ENCODE assay signal across 23 mouse cellular contexts in genomic region chr12:118694701-118695100, GRCm38 (mm10).
DNase-seq lines count a peak whose midpoint lies in the region; ATAC-seq and TF ChIP-seq lines count a peak whose summit lies in the region.
"Had no signal": no experiment of that assay in that cellular context is flagged by ENCODE, and none has a peak within 500 bp of the region (broad histone marks: within the 10 kb centered on the region; RNA-seq: fewer than 3 reads in every experiment).

No protein-coding gene starts in this region.

- no peaks in the 10 kb centered on the region for H3K4me1 ChIP-seq in heart, embryonic 11.5 days (ENCODE audit: control insufficient read depth, insufficient read depth, low read length)
- no peaks in the 10 kb centered on the region for H3K4me1 ChIP-seq in heart, adult 2 months (ENCODE audit: control insufficient read depth, insufficient read depth, low read length)
- H3K4me1 ChIP-seq in kidney, adult 2 months (ENCODE audit: control insufficient read depth, insufficient read depth, low read length): no peaks in the 10 kb centered on the region
- H3K4me1 ChIP-seq in kidney, embryonic 16.5 days (ENCODE audit: insufficient read depth, low read length): no peaks in the 10 kb centered on the region
- H3K4me1 ChIP-seq in CH12.LX (ENCODE audit: control insufficient read depth in 1 of 2, insufficient read depth in 2 of 2): peaks cover 0 to 5% of the 10 kb centered on the region in 2 experiments; a peak in 1 of 4 replicates
- H3K4me1 ChIP-seq: forebrain, embryonic 10.5 days; forebrain, embryonic 13.5 days; heart, embryonic 13.5 days; hindbrain, embryonic 13.5 days; intestine, embryonic 15.5 days had no signal

- WGBS in heart, embryonic 11.5 days (ENCODE audit: insufficient replicate concordance): 59% methylated on average over 2 of the region's 2 CpGs
- WGBS in heart, adult 2 months: 40% methylated on average over 2 of the region's 2 CpGs
- 57% methylated on average over 2 of the region's 2 CpGs for WGBS in kidney, adult 2 months
- 77% methylated on average over 2 of the region's 2 CpGs for WGBS in kidney, embryonic 16.5 days

- no peak overlapping the region for H3K27ac ChIP-seq in heart, embryonic 11.5 days (ENCODE audit: low read depth, low read length)
- H3K27ac ChIP-seq in heart, adult 2 months: no peak overlapping the region
- H3K27ac ChIP-seq in kidney, adult 2 months (ENCODE audit: insufficient read depth, low read depth, low read length): no peak overlapping the region
- H3K27ac ChIP-seq in kidney, embryonic 16.5 days (ENCODE audit: low read length): no peak overlapping the region
- H3K27ac ChIP-seq in CH12.LX (ENCODE audit: insufficient read depth, low read depth): no peak overlapping the region
- H3K27ac ChIP-seq: forebrain, embryonic 10.5 days; forebrain, embryonic 13.5 days; heart, embryonic 13.5 days; hindbrain, embryonic 13.5 days; intestine, embryonic 15.5 days had no signal

- H3K79me2 ChIP-seq in heart, adult 2 months (replicated peaks; ENCODE audit: control insufficient read depth, insufficient read depth, low read length): no peaks in the 10 kb centered on the region
- H3K79me2 ChIP-seq in CH12.LX (replicated peaks; ENCODE audit: control insufficient read depth, extremely low read depth, insufficient read depth, poor library complexity, severe bottlenecking): no peaks in the 10 kb centered on the region

- TF ChIP-seq POLR2A in heart, adult 2 months (IDR thresholded peaks at IDR 0.05; ENCODE audit: insufficient read depth, low read depth, low read length): no peak
- TF ChIP-seq POLR2A in kidney, adult 2 months (IDR thresholded peaks at IDR 0.05; ENCODE audit: low read depth, low read length): no peak
- TF ChIP-seq POLR2A in CH12.LX (IDR thresholded peaks at IDR 0.05; ENCODE audit: low read depth, low read length): no peak

- H3K36me3 ChIP-seq in heart, embryonic 11.5 days (ENCODE audit: control insufficient read depth, insufficient read depth, low read length): no peaks in the 10 kb centered on the region
- no peaks in the 10 kb centered on the region for H3K36me3 ChIP-seq in heart, adult 2 months (ENCODE audit: control insufficient read depth, insufficient read depth, low read length)
- H3K36me3 ChIP-seq in kidney, adult 2 months (ENCODE audit: control insufficient read depth, insufficient read depth, low read length): no peaks in the 10 kb centered on the region
- H3K36me3 ChIP-seq in kidney, embryonic 16.5 days (ENCODE audit: insufficient read depth, low read length): no peaks in the 10 kb centered on the region
- no peaks in the 10 kb centered on the region for H3K36me3 ChIP-seq in CH12.LX (replicated peaks in 1 of 2; ENCODE audit: control insufficient read depth in 1 of 2, insufficient read depth in 1 of 2, low read length in 1 of 2)
- H3K36me3 ChIP-seq: forebrain, embryonic 10.5 days; G1E; heart, embryonic 13.5 days; hindbrain, embryonic 13.5 days; intestine, embryonic 15.5 days had no signal

- no peaks in the 10 kb centered on the region for H3K9me3 ChIP-seq in heart, embryonic 11.5 days (replicated peaks; ENCODE audit: control insufficient read depth, low read length)
- 0 out of 2 replicates have a peak, but pooled peaks cover 4% of the 10 kb centered on the region for H3K9me3 ChIP-seq in kidney, embryonic 16.5 days (ENCODE audit: low read length)
- H3K9me3 ChIP-seq in CH12.LX (replicated peaks; ENCODE audit: low read length): no peaks in the 10 kb centered on the region
- H3K9me3 ChIP-seq: forebrain, embryonic 10.5 days; G1E; heart, embryonic 13.5 days; intestine, embryonic 15.5 days had no signal

- no peak overlapping the region for H3K9ac ChIP-seq in heart, embryonic 11.5 days (ENCODE audit: low read depth, low read length)
- H3K9ac ChIP-seq in heart, adult 2 months (ENCODE audit: low read depth, low read length): no peak overlapping the region
- H3K9ac ChIP-seq in kidney, embryonic 16.5 days (replicated peaks; ENCODE audit: low read length): no peak overlapping the region
- no peak overlapping the region for H3K9ac ChIP-seq in CH12.LX (ENCODE audit: insufficient read depth, low read depth)
- H3K9ac ChIP-seq: forebrain, embryonic 13.5 days; heart, embryonic 13.5 days; hindbrain, embryonic 13.5 days; intestine, embryonic 15.5 days had no signal

- H3K4me2 ChIP-seq in heart, embryonic 11.5 days: no peak overlapping the region
- no peak overlapping the region for H3K4me2 ChIP-seq in kidney, embryonic 16.5 days (replicated peaks; ENCODE audit: low read depth, low read length)
- H3K4me2 ChIP-seq in CH12.LX (ENCODE audit: insufficient read depth, low read depth, poor library complexity, severe bottlenecking): no peak overlapping the region
- H3K4me2 ChIP-seq: forebrain, embryonic 13.5 days; heart, embryonic 13.5 days; hindbrain, embryonic 13.5 days; intestine, embryonic 15.5 days had no signal

- intact Hi-C loops in heart, adult 2 months (cut with DNase I): no loop called here

- no peak for TF ChIP-seq EP300 in heart, adult 2 months (IDR thresholded peaks at IDR 0.05; ENCODE audit: insufficient read depth, low read depth, low read length)
- no peak for TF ChIP-seq EP300 in CH12.LX (IDR thresholded peaks at IDR 0.05; ENCODE audit: low read length)

- no peaks in the 10 kb centered on the region for H3K27me3 ChIP-seq in heart, embryonic 11.5 days (ENCODE audit: control insufficient read depth, insufficient read depth, low read length)
- no peaks in the 10 kb centered on the region for H3K27me3 ChIP-seq in heart, adult 2 months (ENCODE audit: control insufficient read depth, insufficient read depth, low read length)
- H3K27me3 ChIP-seq in kidney, adult 2 months (replicated peaks; ENCODE audit: control insufficient read depth, insufficient read depth, low read length): no peaks in the 10 kb centered on the region
- H3K27me3 ChIP-seq in kidney, embryonic 16.5 days (ENCODE audit: insufficient read depth, low read length): no peaks in the 10 kb centered on the region
- H3K27me3 ChIP-seq in CH12.LX (replicated peaks): no peaks in the 10 kb centered on the region
- H3K27me3 ChIP-seq: forebrain, embryonic 13.5 days; heart, embryonic 13.5 days; intestine, embryonic 15.5 days; Patski had no signal

- DNase-seq in heart, adult 2 months: no peak
- peak; percentile 8 for DNase-seq in kidney, adult 2 months
- peak; percentile 3 for DNase-seq in CH12.LX (ENCODE audit: extremely low read depth)
- DNase-seq in urinary bladder, adult 18-20 months (ENCODE audit: low spot score in 2 of 2): no peak
- DNase-seq: adrenal gland, postnatal 10 days; adrenal gland, postnatal 36 days; cerebellum, adult 18-20 months; cerebellum, adult 9-10 months; cerebellum, postnatal 14 days; gastrocnemius, postnatal 10 days; gastrocnemius, postnatal 36 days; kidney, adult 11 months had no signal

- in situ Hi-C loops in CH12.LX (cut with MboI; ENCODE audit: low pct_ligation_motif_present, low pct_unique_long_range_greater_than_20kb, low sequenced_read_pairs): no loop called here

- dilution Hi-C loops in CH12.LX (cut with MboI; ENCODE audit: extremely low pct_ligation_motif_present, extremely low pct_unique_long_range_greater_than_20kb, low sequenced_read_pairs): no loop called here

- TF ChIP-seq CTCF in heart, adult 2 months (IDR thresholded peaks at IDR 0.05): no peak
- no peak for TF ChIP-seq CTCF in kidney, adult 2 months (conservative IDR thresholded peaks at IDR 0.05; ENCODE audit: insufficient read depth, insufficient read length, low read depth, low read length)
- TF ChIP-seq CTCF in CH12.LX (conservative IDR thresholded peaks at IDR 0.05 in 1 of 2, IDR thresholded peaks at IDR 0.05 in 1 of 2; ENCODE audit: low read depth in 2 of 2, low read length in 2 of 2): no peak

- TF ChIP-seq RAD21 in CH12.LX (IDR thresholded peaks at IDR 0.05; ENCODE audit: low read depth, low read length): no peak

- ATAC-seq in heart, embryonic 11.5 days (replicated peaks; ENCODE audit: insufficient number of reproducible peaks, low FRiP score, low TSS enrichment): 0 out of 2 replicates have a peak, but pooled peaks have one; percentile 31
- ATAC-seq in kidney, embryonic 16.5 days (ENCODE audit: low FRiP score, low TSS enrichment): no peak
- ATAC-seq: forebrain, embryonic 13.5 days; forebrain, embryonic 16.5 days; hindbrain, embryonic 16.5 days; intestine, embryonic 15.5 days; Patski had no signal

- no peak overlapping the region for H3K4me3 ChIP-seq in heart, embryonic 11.5 days (ENCODE audit: low read depth, low read length)
- H3K4me3 ChIP-seq in heart, adult 2 months: no peak overlapping the region
- H3K4me3 ChIP-seq in kidney, adult 2 months (ENCODE audit: insufficient read depth, low read depth, low read length): no peak overlapping the region
- no peak overlapping the region for H3K4me3 ChIP-seq in kidney, embryonic 16.5 days (ENCODE audit: low read length)
- no peak overlapping the region for H3K4me3 ChIP-seq in CH12.LX (replicated peaks in 1 of 3; ENCODE audit: low read depth in 2 of 3, low read length in 2 of 3, poor library complexity in 1 of 3)
- H3K4me3 ChIP-seq: forebrain, embryonic 10.5 days; forebrain, embryonic 13.5 days; heart, embryonic 13.5 days; hindbrain, embryonic 13.5 days; intestine, embryonic 15.5 days had no signal

TF ChIP-seq in CH12.LX, 34 proteins besides CTCF, POLR2A, EP300 and RAD21:
- TF ChIP-seq HCFC1 (IDR thresholded peaks at IDR 0.05; ENCODE audit: low read depth, low read length) (no peak), PAX5 (IDR thresholded peaks at IDR 0.05; ENCODE audit: low read length) (no peak), ZC3H11A (IDR thresholded peaks at IDR 0.05; ENCODE audit: low read depth, low read length) (no peak), UBTF (IDR thresholded peaks at IDR 0.05; ENCODE audit: low read depth, low read length) (no peak), GABPA (IDR thresholded peaks at IDR 0.05; ENCODE audit: insufficient replicate concordance, low read depth, low read length) (no peak), USF1 (IDR thresholded peaks at IDR 0.05; ENCODE audit: low read depth, low read length) (no peak), KAT2A (IDR thresholded peaks at IDR 0.05; ENCODE audit: insufficient replicate concordance, low read length) (no peak), NRF1 (IDR thresholded peaks at IDR 0.05; ENCODE audit: low read depth, low read length) (no peak), JUN (IDR thresholded peaks at IDR 0.05; ENCODE audit: insufficient read depth, low read depth, low read length) (no peak), NELFE (IDR thresholded peaks at IDR 0.05; ENCODE audit: low read depth, low read length) (no peak), MAFK (IDR thresholded peaks at IDR 0.05; ENCODE audit: insufficient replicate concordance, low read length) (no peak), MAX (IDR thresholded peaks at IDR 0.05; ENCODE audit: low read length) (no peak), MXI1 (IDR thresholded peaks at IDR 0.05; ENCODE audit: low read depth, low read length) (no peak), BHLHE40 (IDR thresholded peaks at IDR 0.05; ENCODE audit: low read depth, low read length) (no peak), CHD2 (IDR thresholded peaks at IDR 0.05; ENCODE audit: low read length) (no peak)

Comparison
In these comparisons a context has a peak if more than half of its experiments do, and no peak if none do; other contexts are left out.
1. DNase-seq: peak in kidney, adult 2 months (single experiment) and CH12.LX (single experiment); none in heart, adult 2 months (0 of 2) and urinary bladder, adult 18-20 months (0 of 2).